Mouse (Mus musculus) spleen, adult 2 months (tissue): Measurements from ENCODE around the gene Shb. TPM values are rescaled to one million over a fixed set of nuclear protein-coding genes. Genes with fewer than 3 reads are reported as not detected.
"Not testable (repeated sequence)": the region's sequence is repeated elsewhere in the genome, so short reads cannot be mapped to it uniquely, and the experiment has no call there.

Experiments
- DNase-seq, 2 experiments: peaks; one replicate each; pipeline versions ENCODE4 v3.0.0 to v3.0.0-alpha.2; 2012 to 2021; ENCODE audit warnings: low spot score in 2 of 2, low read depth in 1 of 2
- H3K27ac ChIP-seq: fragments of 200-500 bp; 2 replicates; pipeline ENCODE4 v1.5.1; 2012; ENCODE audit warnings: low read length, inconsistent platforms; ENCODE audit not compliant: insufficient read depth
- H3K27me3 ChIP-seq: fragments of 200-500 bp; 2 replicates; pipeline ENCODE4 v1.6.1; 2012; ENCODE audit warnings: mild to moderate bottlenecking, moderate library complexity, low read length, inconsistent platforms; ENCODE audit not compliant: control insufficient read depth, insufficient read depth
- H3K36me3 ChIP-seq: fragments of 200-500 bp; 2 replicates; pipeline ENCODE4 v1.6.1; 2012; ENCODE audit warnings: mild to moderate bottlenecking, low read length, inconsistent platforms; ENCODE audit not compliant: control insufficient read depth, insufficient read depth
- H3K4me1 ChIP-seq: fragments of 200-500 bp; 2 replicates; pipeline ENCODE4 v1.6.1; 2011; ENCODE audit warnings: inconsistent platforms; ENCODE audit not compliant: control insufficient read depth, insufficient read depth, insufficient read length
- H3K4me3 ChIP-seq: fragments of 200-500 bp; 2 replicates; pipeline ENCODE4 v1.5.1; 2011; ENCODE audit warnings: mild to moderate bottlenecking, inconsistent platforms; ENCODE audit not compliant: insufficient read depth, insufficient read length; ENCODE audit errors: extremely low read depth
- CTCF ChIP-seq: fragments of 200-500 bp; IDR thresholded peaks from 2 replicates; pipeline ENCODE4 v1.5.1; 2011; ENCODE audit warnings: mild to moderate bottlenecking, inconsistent platforms; ENCODE audit not compliant: insufficient read depth, insufficient read length, insufficient replicate concordance; ENCODE audit errors: extremely low read depth
- POLR2A ChIP-seq: fragments of 200-500 bp; IDR thresholded peaks from 2 replicates; pipeline ENCODE4 v1.6.1; 2011; ENCODE audit warnings: low read depth, low read length, inconsistent platforms
- WGBS: fragments of 180-500 bp; shearing (Covaris S2); methylation state at CpG from one replicate; pipeline ENCODE4 v1.1.7; 2018; 5-methylcytosine and 5-hydroxymethylcytosine counted together
- polyA plus RNA-seq: library from polyadenylated mRNA; depleted of rRNA; stranded (reverse); fragments of >200 nt; gene quantifications from 2 replicates; pipeline ENCODE4 v1.2.3, GENCODE M21; 2012; rRNA removed

The Shb gene
- polyA plus RNA-seq, 1 experiment, result 8.6 TPM

- WGBS, result 67% methylated on average over 4 of the region's 4 CpGs
- DNase-seq, result no peak
- H3K27me3 ChIP-seq, result no peaks in the 10 kb centered on the region
- no peak overlapping the region for H3K27ac ChIP-seq
- peaks cover 2% of the 10 kb centered on the region; the same call in 1 of the 2 replicates for H3K4me1 ChIP-seq
- H3K36me3 ChIP-seq, result 0 out of 2 replicates have a peak, but pooled peaks cover 2% of the 10 kb centered on the region
- TF ChIP-seq POLR2A (no peak), CTCF (no peak)
- H3K4me3 ChIP-seq, result no peak overlapping the region
Measured at GRCm38 (mm10) chr4:45392099-45392498, 140.2 kb downstream of the Shb start.

- not testable (repeated sequence) for H3K4me1 ChIP-seq, H3K27me3 ChIP-seq, DNase-seq, H3K36me3 ChIP-seq, H3K4me3 ChIP-seq, H3K27ac ChIP-seq
- 96% methylated on average over 5 of the region's 5 CpGs for WGBS
Measured at GRCm38 (mm10) chr4:45387296-45387695, 145.0 kb downstream of the Shb start.

- H3K27ac ChIP-seq, H3K27me3 ChIP-seq, H3K4me3 ChIP-seq, H3K36me3 ChIP-seq, DNase-seq, H3K4me1 ChIP-seq: not testable (repeated sequence)
- 82% methylated on average over 2 of the region's 2 CpGs for WGBS
Measured at GRCm38 (mm10) chr4:45382133-45382532, 150.1 kb downstream of the Shb start.

GRCm38 (mm10) chr4:45380903-45381580, 151.2 kb downstream of the Shb start:
- H3K27me3 ChIP-seq, H3K27ac ChIP-seq, H3K4me3 ChIP-seq, H3K4me1 ChIP-seq, H3K36me3 ChIP-seq, DNase-seq: not testable (repeated sequence)
- 92% methylated on average over 10 of the region's 10 CpGs for WGBS

GRCm38 (mm10) chr4:45376573-45376972, 155.7 kb downstream of the Shb start:
- Histone ChIP-seq H3K4me1 (no peaks in the 10 kb centered on the region), H3K27me3 (no peaks in the 10 kb centered on the region), H3K4me3 (no peak overlapping the region), H3K36me3 (peaks cover 27% of the 10 kb centered on the region), H3K27ac (no peak overlapping the region)
- DNase-seq, result no peak
- TF ChIP-seq POLR2A, result no peak
- TF ChIP-seq CTCF, result no peak
- WGBS, result 79% methylated on average over 4 of the region's 4 CpGs

GRCm38 (mm10) chr4:45374879-45375278, 157.4 kb downstream of the Shb start:
- Histone ChIP-seq H3K27me3 (no peaks in the 10 kb centered on the region), H3K4me3 (no peak overlapping the region), H3K36me3 (peaks cover 30% of the 10 kb centered on the region), H3K4me1 (no peaks in the 10 kb centered on the region), H3K27ac (no peak overlapping the region)
- 96% methylated on average over 5 of the region's 5 CpGs for WGBS
- DNase-seq, result no peak
- TF ChIP-seq CTCF (no peak), POLR2A (no peak)

Other genes starting within 250 kb of the Shb start
- 1.1 and 1.4 TPM in 2 replicates for gene Trmt10b, start 235.3 kb downstream of the Shb start, polyA plus RNA-seq
- gene Dcaf10, start 190.4 kb downstream of the Shb start, polyA plus RNA-seq, result 9.6 and 15.8 TPM in 2 replicates
- 23.0 and 33.9 TPM in 2 replicates for gene Exosc3, start 189.7 kb downstream of the Shb start, polyA plus RNA-seq
- gene Slc25a51, start 123.7 kb downstream of the Shb start, polyA plus RNA-seq, result 85.6 and 116 TPM in 2 replicates